Mouse (Mus musculus) urinary bladder, postnatal 14 days (tissue): ENCODE measurements around the gene Nol12.

Experiments used
- DNase-seq: peaks from one replicate; pipeline ENCODE4 v3.0.0; 2021; ENCODE audit warnings: low spot score

Gene Nol12

GRCm38 (mm10) chr15:78934784-78935320, at the start of gene Nol12:
Gene Nol12, plus strand, starts transcription at chr15:78934933.
- DNase-seq: peak; percentile 81

- no peak for DNase-seq
These were observed 45.3 kb upstream of the Nol12 start for GRCm38 (mm10) chr15:78889401-78889853.

- no peak for DNase-seq
These were observed 42.3 kb upstream of the Nol12 start for GRCm38 (mm10) chr15:78892440-78892839.

- no peak for DNase-seq
These were observed 40.0 kb upstream of the Nol12 start for GRCm38 (mm10) chr15:78894726-78895125.

- no peak for DNase-seq
These were observed 39.0 kb upstream of the Nol12 start for GRCm38 (mm10) chr15:78895741-78896140.

GRCm38 (mm10) chr15:78896149-78896548, 38.6 kb upstream of the Nol12 start:
- no peak for DNase-seq

- no peak for DNase-seq
These were observed 37.2 kb upstream of the Nol12 start for GRCm38 (mm10) chr15:78897488-78897887.

GRCm38 (mm10) chr15:78898507-78899001, 36.2 kb upstream of the Nol12 start:
- no peak for DNase-seq

GRCm38 (mm10) chr15:78899409-78899739, 35.4 kb upstream of the Nol12 start, which contains the start of gene Gm49510:
Gene Gm49510, plus strand, starts transcription at chr15:78899667.
- DNase-seq: no peak

GRCm38 (mm10) chr15:78899740-78900584, 34.8 kb upstream of the Nol12 start, which contains the start of gene Sh3bp1:
Gene Sh3bp1, plus strand, starts transcription at chr15:78899768.
- DNase-seq: peak; percentile 77

GRCm38 (mm10) chr15:78900585-78901421, 33.9 kb upstream of the Nol12 start:
- peak; percentile 48 for DNase-seq

GRCm38 (mm10) chr15:78901422-78901789, 33.3 kb upstream of the Nol12 start:
- no peak for DNase-seq

GRCm38 (mm10) chr15:78903243-78903642, 31.5 kb upstream of the Nol12 start:
- peak; percentile 86 for DNase-seq

- DNase-seq: no peak
These were observed 26.3 kb upstream of the Nol12 start for GRCm38 (mm10) chr15:78908399-78908798.

GRCm38 (mm10) chr15:78908982-78909381, 25.8 kb upstream of the Nol12 start:
- no peak for DNase-seq

GRCm38 (mm10) chr15:78912040-78912439, 22.7 kb upstream of the Nol12 start:
- peak; percentile 57 for DNase-seq

- DNase-seq: peak; percentile 95
These were observed 21.1 kb upstream of the Nol12 start, which contains the start of gene Pdxp for GRCm38 (mm10) chr15:78913632-78914090. Gene Pdxp, plus strand, starts transcription at chr15:78913919.

GRCm38 (mm10) chr15:78914091-78914822, 20.5 kb upstream of the Nol12 start:
- no peak for DNase-seq

GRCm38 (mm10) chr15:78914823-78915659, 19.7 kb upstream of the Nol12 start:
- DNase-seq: no peak

- DNase-seq: peak; percentile 66
These were observed 19.1 kb upstream of the Nol12 start for GRCm38 (mm10) chr15:78915660-78916017.
